Mouse (Mus musculus) ES-E14 (cell line): Measurements from ENCODE around the gene Myh7b.

Source experiments
- CHD2 ChIP-seq: IDR thresholded peaks from 2 replicates; pipeline ENCODE4 v1.6.1; 2014; ENCODE audit warnings: mild to moderate bottlenecking, low read depth, low read length, inconsistent platforms
- HCFC1 ChIP-seq: IDR thresholded peaks from 2 replicates; pipeline ENCODE4 v1.6.1; 2012; ENCODE audit warnings: low read length, inconsistent platforms, borderline replicate concordance; ENCODE audit not compliant: insufficient read depth
- MAFK ChIP-seq: IDR thresholded peaks from 2 replicates; pipeline ENCODE4 v1.6.1; 2014; ENCODE audit warnings: mild to moderate bottlenecking, low read depth, low read length, inconsistent platforms; ENCODE audit not compliant: insufficient read depth
- ZC3H11A ChIP-seq: IDR thresholded peaks from 2 replicates; pipeline ENCODE4 v1.6.1; 2012; ENCODE audit warnings: low read depth, mild to moderate bottlenecking, inconsistent platforms, low read length, borderline replicate concordance
- ZNF384 ChIP-seq: IDR thresholded peaks from 2 replicates; pipeline ENCODE4 v1.6.1; 2012; ENCODE audit warnings: low read depth, low read length, inconsistent platforms

- TF ChIP-seq HCFC1 (no peak), ZC3H11A (no peak), CHD2 (no peak), MAFK (no peak), ZNF384 (no peak)
These were observed 23.6 kb downstream of the Myh7b start for GRCm38 (mm10) chr2:155634562-155634961.
